Mouse (Mus musculus): ENCODE measurements at regions not wholly inside any gene's neighbourhood (a gene's known extent, or its start where the extent isn't known, plus 50 kb on each side); places are given as distances from the start of the nearest gene placed in this dataset.

GRCm38 (mm10) chr14:82433894-82434293 lies 2009.5 kb upstream of the Pcdh17 start:
- no peak for ATAC-seq (ENCODE audit: insufficient number of reproducible peaks, low FRiP score, low TSS enrichment)

DNA sequence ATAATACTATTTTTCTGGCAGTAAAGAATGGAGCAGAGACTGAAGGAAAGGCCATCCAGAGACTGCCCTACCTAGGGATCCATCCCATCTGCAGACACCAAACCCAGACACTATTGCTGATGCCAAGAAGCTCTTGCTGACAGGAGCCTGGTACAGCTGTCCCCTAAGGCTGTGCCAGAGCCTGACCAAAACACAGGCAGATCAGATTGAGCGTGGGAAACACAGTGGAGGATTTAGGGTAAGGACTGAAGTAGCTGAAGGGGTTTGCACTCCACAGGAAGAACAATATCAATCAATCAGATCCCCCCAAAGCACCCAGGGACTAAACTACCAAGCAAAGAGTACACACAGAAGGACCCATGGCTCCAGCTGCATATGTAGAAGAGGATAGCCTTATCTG lies 1994.5 kb upstream of the Pcdh17 start:
- ATAC-seq (ENCODE audit: insufficient number of reproducible peaks, low FRiP score, low TSS enrichment) = peak; percentile 72; the same call in 1 of the 2 replicates

DNA sequence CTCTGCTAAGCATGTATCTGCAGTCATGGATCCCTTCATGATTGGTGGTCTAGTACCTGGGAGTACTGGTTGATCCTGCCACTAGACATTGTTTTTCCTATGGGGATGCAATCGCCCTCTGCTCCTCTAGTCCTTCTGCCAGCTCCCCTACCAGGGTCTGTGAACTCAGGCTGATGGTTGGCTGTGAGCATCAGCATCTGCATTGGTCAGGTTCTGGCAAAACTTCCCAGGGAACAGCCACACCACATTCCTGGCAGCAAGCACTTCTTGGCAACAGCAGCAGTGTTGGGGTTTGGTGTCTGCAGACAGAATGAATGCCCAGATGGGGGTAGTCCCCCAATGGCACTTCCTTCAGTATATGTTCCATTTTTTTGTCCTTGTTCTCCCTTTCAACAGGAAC lies 1989.9 kb upstream of the Pcdh17 start:
- ATAC-seq (ENCODE audit: insufficient number of reproducible peaks, low FRiP score, low TSS enrichment) = no peak

DNA sequence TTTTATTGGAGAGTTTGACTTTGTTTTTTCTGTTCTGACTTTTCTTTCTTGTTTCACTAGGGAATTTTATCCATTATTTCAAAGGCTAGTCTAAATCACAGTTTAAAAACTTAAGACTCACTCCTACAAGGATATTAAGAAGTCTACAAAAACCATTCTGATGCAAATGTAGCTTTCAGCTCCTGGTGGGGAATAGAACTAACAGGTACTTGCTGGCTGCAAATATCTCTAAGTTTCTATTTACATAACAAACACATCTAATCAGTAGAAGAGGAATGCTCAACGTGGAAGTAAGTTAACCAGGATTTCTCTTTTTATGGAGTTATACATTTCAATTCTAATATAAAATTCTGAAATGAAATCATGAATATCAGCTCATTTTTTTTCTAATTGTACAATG lies 1976.7 kb upstream of the Pcdh17 start:
- no peak for ATAC-seq (ENCODE audit: insufficient number of reproducible peaks, low FRiP score, low TSS enrichment)

All from cerebellum, adult (tissue).